Mouse (Mus musculus) liver, embryonic 14 days (tissue): ENCODE results near the gene Il3. TPM values are rescaled to one million over a fixed set of nuclear protein-coding genes. Genes with fewer than 3 reads are reported as not detected.

Experiments used
- polyA plus RNA-seq: library from polyadenylated mRNA; depleted of rRNA; stranded (reverse); fragments of >200 nt; gene quantifications from 2 replicates; pipeline ENCODE4 v1.2.3, GENCODE M21; 2012; rRNA removed

Gene Il3
- polyA plus RNA-seq: not detected in 2 replicates

GRCm38 (mm10) chr11:54267177-54267576, at the start of gene Il3:
TSS of gene Il3 (minus strand) at chr11:54267277.

GRCm38 (mm10) chr11:54303728-54304470, 36.8 kb upstream of the Il3 start, which contains the start of gene Acsl6:
TSS of gene Acsl6 (plus strand) at chr11:54303798.

GRCm38 (mm10) chr11:54248940-54249717, 17.9 kb downstream of the Il3 start, which contains the start of gene Csf2:
TSS of gene Csf2 (minus strand) at chr11:54249667.

Other genes starting within 250 kb of the Il3 start
- 20.5 and 26.4 TPM in 2 replicates for gene Slc22a4, start 239.2 kb downstream of the Il3 start, polyA plus RNA-seq
- gene Pdlim4, start 198.3 kb downstream of the Il3 start, polyA plus RNA-seq: 2.2 and 2.7 TPM in 2 replicates
- gene P4ha2, start 167.2 kb downstream of the Il3 start, polyA plus RNA-seq: 1.9 and 2.9 TPM in 2 replicates
- gene Csf2, start 17.6 kb downstream of the Il3 start, polyA plus RNA-seq: not detected in 2 replicates
- 0.85 and 0.93 TPM in 2 replicates for gene Acsl6, start 36.5 kb upstream of the Il3 start, polyA plus RNA-seq
- gene Meikin, start 103.4 kb upstream of the Il3 start, polyA plus RNA-seq: not detected in 2 replicates
- 2.7 and 3.3 TPM in 2 replicates for gene Fnip1, start 170.9 kb upstream of the Il3 start, polyA plus RNA-seq